Mouse (Mus musculus): ENCODE results near the gene Klk1b1.
"Not testable (repeated sequence)": the region's sequence is repeated elsewhere in the genome, so short reads cannot be mapped to it uniquely, and the experiment has no call there.

Gene Klk1b1

DNA sequence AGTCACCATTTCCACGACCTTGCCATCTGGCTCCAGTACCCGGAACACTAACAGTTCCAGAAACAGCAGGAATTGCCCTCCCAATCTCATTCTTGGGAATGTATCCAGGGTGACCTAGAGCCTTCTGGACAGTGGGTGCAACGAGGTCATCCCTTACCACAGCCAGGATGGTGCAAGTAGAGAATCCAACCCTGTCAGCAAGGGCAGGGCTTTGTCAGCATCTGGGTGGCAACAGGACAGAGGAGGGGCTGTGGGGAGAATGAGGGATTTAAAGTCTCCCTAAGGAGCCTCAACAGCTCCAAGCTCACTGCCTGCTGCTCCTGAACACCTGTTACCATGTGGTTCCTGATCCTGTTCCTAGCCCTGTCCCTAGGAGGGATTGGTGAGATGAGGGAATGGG, at the start of gene Klk1b1:
Gene Klk1b1 (plus strand): TSS at position 301 of the 400 bp plus-strand sequence.
- in situ Hi-C loops (cut with MseI, MboI) = no loop called here

DNA sequence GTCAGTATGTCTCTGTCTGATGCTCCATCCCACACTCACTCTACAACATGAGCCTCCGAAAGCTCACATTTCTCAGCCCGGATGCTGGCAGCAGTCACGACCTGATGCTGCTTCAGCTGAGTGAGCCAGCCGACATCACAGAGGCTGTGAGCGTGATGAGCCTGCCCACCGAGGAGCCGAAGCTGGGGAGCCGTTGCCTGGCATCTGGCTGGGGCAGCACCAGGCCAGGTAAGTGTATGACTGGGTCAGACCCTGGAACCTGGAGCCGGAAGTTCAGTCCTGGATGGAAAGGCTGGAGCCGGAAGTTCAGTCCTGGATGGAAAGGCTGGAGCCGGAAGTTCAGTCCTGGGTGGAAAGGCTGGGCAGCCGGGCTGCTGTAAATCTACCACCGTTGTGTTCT, 48.1 kb upstream of the Klk1b1 start:
- in situ Hi-C loops (cut with MseI, MboI) = no loop called here

- in situ Hi-C loops (cut with MseI, MboI) = no loop called here
Measured at GRCm38 (mm10) chr7:43918871-43919270, 47.7 kb upstream of the Klk1b1 start.

DNA sequence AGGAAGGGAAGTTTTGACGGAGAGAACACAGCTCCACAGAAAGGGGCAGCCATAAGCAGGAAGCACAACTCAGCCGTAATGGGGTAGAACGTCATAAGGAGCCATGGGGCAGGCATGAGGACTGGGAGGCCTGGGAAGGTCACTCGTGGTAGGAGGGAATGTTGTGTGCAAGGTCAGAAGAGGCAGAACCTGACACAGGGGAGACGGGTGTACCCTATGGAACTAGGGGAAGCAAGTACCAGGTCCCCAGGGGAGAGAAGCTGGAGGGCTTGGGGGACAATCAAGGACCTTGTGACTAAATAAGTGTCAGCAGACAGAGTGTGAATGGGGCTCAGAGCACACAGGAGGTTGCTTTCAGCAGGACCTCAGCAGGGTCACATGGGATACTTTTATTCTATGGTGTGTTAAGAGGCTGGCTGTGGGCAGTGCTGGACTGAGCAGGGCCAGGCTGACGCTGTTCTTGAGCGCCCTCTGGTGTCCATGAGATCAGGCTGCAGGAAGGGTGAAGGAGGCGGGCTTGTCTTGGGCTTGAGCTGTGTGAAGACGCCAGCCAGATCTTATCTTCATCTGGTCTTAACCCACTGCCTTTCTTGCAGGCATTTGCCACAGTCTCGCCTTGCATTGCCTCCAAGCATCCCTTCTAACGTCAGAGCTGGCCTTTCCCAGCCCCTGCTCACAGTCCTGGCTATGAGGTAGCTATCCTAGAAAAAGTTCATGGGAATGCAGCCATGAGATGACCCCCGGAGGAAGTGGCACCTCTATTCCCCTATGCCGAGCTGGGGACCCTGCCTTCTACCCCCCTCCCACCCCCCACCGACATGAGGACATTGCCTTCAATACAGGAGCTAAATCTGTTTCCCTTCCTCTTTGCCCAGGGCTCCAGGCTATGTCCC, 46.7 kb upstream of the Klk1b1 start:
- in situ Hi-C loops (cut with MseI, MboI) = no loop called here

DNA sequence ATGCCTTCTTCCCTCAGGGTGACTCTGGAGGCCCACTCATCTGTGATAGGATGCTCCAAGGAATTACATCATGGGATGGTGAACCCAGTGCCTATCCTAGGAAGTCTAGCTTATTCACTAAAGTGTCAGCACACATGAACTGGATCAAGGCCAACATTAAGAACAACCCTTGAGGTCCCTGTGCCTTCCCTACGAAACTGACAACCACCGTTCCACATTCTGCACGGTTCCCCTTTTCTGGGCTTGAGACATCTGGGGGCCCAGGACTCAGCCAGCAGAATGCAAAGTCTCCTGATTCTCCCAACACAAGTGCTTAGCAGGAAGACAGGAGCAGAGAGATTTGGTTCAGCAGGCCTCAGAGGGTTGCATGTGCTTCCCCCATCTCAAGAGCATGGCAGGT, 46.0 kb upstream of the Klk1b1 start:
- in situ Hi-C loops (cut with MseI, MboI) = no loop called here

- in situ Hi-C loops (cut with MseI, MboI) = no loop called here
Measured at GRCm38 (mm10) chr7:43921087-43921486, 45.5 kb upstream of the Klk1b1 start.

- in situ Hi-C loops (cut with MseI, MboI) = no loop called here
Measured at GRCm38 (mm10) chr7:43921941-43922340, 44.6 kb upstream of the Klk1b1 start.

- in situ Hi-C loops (cut with MseI, MboI) = no loop called here
Measured at GRCm38 (mm10) chr7:43925985-43926384, 40.6 kb upstream of the Klk1b1 start.

- in situ Hi-C loops (cut with MseI, MboI) = no loop called here
Measured at GRCm38 (mm10) chr7:43928521-43928920, 38.0 kb upstream of the Klk1b1 start.

- in situ Hi-C loops (cut with MseI, MboI) = no loop called here
Measured at GRCm38 (mm10) chr7:43932337-43932736, 34.2 kb upstream of the Klk1b1 start.

DNA sequence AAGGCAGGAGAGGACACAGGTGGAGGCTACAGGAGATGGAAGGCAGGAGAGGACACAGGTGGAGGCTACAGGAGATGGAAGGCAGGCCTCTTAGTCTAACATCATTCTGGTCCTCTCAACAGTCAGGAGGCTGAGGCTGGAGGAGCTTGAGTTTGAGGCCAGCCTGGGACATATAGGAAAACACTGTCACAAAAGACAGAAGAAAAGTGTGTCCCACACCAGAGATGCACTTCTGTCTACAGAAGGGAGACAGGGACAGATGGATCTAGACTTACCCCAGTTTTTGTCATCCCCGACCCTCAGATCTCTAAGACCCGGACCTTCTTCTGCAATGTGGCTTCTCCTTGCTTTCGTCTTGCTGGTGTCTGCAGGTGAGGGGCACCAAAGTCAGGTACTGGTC, 33.1 kb upstream of the Klk1b1 start, which contains the start of gene Klk15:
Gene Klk15 (plus strand): TSS at position 301 of the 400 bp plus-strand sequence.
- in situ Hi-C loops (cut with MseI, MboI) = no loop called here

DNA sequence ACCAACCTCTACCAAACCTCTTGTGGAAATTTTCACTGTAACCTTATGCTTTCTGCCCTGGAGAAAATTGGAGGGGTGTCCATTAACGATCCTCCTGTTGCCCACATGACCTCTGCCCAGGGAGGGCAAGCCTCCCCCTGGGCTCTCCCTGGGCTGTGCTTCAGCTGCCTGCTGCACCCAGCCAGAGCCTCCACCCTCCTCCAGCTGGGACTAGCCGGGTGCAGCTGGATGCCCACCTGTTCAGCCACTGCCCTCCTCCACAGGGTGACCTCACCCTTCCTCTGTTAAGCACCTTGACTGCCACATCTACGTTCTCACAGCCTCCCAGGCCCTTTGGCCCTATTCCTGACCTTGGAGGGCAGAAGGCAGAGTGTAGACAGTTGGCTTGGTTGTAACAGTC, 31.8 kb upstream of the Klk1b1 start:
- in situ Hi-C loops (cut with MseI, MboI) = no loop called here

- in situ Hi-C loops (cut with MseI, MboI) = no loop called here
Measured at GRCm38 (mm10) chr7:43936551-43936950, 30.0 kb upstream of the Klk1b1 start.

- in situ Hi-C loops (cut with MseI, MboI) = not testable (repeated sequence)
Measured at GRCm38 (mm10) chr7:43942293-43942692, 24.3 kb upstream of the Klk1b1 start.

DNA sequence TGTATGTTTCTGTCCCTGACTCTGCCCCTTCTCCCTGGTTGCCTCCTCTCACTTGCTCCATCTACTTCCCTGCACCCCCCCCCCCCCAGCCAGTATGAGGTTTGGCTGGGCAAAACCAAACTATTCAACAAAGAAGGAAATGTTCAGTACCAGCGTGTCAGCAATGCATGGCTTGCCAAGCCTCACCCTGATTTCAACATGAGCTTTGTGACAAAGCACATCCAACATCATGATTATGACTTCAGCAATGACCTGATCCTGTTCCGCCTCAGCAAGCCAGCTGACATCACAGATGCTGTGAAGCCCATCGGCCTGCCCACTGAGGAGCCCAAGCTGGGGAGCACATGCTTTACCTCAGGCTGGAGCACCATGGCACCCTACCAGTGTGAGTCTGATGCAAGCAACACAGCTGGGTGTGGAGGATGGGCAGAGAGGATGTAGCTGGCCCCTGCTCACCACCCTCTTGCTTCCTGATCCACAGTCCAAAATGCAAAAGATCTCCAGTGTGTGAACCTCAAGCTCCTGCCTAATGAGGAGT, 21.8 kb upstream of the Klk1b1 start:
- in situ Hi-C loops (cut with MseI, MboI) = no loop called here

DNA sequence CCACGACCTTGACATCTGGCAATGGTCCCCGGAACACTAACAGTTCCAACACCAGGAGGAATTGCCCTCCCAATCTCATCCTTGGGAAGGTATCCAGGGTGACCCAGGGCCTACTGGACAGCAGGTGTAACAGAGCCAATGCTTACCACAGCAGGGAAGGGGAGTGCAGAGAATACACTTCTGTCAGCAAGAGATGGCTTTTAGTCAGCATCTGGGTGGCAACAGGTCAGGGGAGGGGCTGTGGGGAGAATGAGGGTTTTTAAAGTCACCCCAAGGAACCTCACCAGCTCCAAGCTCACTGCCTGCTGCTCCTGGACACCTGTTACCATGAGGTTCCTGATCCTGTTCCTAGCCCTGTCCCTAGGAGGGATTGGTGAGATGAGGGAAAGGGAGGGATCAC, 16.2 kb upstream of the Klk1b1 start, which contains the start of gene Klk1b8:
Gene Klk1b8 (plus strand): TSS at position 301 of the 400 bp plus-strand sequence.
- in situ Hi-C loops (cut with MseI, MboI) = no loop called here

DNA sequence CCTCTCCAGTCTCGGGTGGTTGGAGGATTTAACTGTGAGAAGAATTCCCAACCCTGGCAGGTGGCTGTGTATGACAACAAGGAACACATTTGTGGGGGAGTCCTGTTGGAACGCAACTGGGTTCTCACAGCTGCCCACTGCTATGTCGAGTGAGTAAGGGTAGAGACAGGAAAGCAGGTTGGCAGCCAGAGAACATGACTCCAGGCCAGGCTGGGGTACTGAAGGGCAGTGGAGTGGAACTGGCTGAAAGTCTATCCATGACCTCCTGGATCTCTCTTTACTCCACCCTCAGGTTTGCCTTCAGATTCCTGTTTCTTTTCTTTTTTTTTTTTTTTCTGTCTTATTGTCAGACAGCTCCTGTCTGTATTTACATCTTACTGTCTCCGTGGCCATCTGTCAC, 13.8 kb upstream of the Klk1b1 start:
- in situ Hi-C loops (cut with MseI, MboI) = no loop called here

- in situ Hi-C loops (cut with MseI, MboI) = no loop called here
Measured at GRCm38 (mm10) chr7:43967058-43967457, 507 bp downstream of the Klk1b1 start.

- in situ Hi-C loops (cut with MseI, MboI) = no loop called here
Measured at GRCm38 (mm10) chr7:43967612-43968011, 1.1 kb downstream of the Klk1b1 start.

GRCm38 (mm10) chr7:43975761-43976160, 9.2 kb downstream of the Klk1b1 start, which contains the start of gene Klk1b9:
Klk1b9 (plus strand) TSS chr7:43976061.
- in situ Hi-C loops (cut with MseI, MboI) = not testable (repeated sequence)

DNA sequence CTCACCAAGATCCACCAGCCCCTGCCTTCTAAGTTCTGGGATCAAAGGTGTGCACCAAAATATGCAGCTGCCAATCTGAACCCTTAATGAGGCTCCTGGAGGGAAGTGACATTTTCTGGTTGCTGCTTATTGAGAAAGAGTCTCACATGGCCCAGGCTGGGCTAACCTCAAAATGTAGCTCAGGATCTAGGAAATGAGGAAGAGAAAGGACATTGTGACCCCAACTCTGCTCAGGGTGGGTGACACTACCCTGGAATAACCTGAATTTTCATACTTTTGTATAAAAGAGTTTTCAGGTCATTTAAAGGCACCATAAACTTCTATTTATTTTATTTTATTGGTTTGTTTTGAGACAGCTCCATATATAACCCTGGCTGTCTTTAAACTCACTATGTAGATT, 19.1 kb downstream of the Klk1b1 start:
- in situ Hi-C loops (cut with MseI, MboI) = no loop called here

- in situ Hi-C loops (cut with MseI, MboI) = not testable (repeated sequence)
Measured at GRCm38 (mm10) chr7:43994821-43995220, 28.3 kb downstream of the Klk1b1 start.

- in situ Hi-C loops (cut with MseI, MboI) = not testable (repeated sequence)
Measured at GRCm38 (mm10) chr7:43995577-43995976, 29.0 kb downstream of the Klk1b1 start, which contains the start of gene Klk1b11. Klk1b11 (plus strand) TSS chr7:43995877.
